Comparison of ENCODE assay signal across 24 mouse cellular contexts in genomic region chr4:150325046-150325801, GRCm38 (mm10). TPM values are rescaled to one million over a fixed set of nuclear protein-coding genes. Genes with fewer than 3 reads are reported as not detected.
DNase-seq lines count a peak whose midpoint lies in the region; ATAC-seq and TF ChIP-seq lines count a peak whose summit lies in the region.
"Had no signal": no experiment of that assay in that cellular context is flagged by ENCODE, and none has a peak within 500 bp of the region (broad histone marks: within the 10 kb centered on the region; RNA-seq: fewer than 3 reads in every experiment).

No protein-coding gene starts in this region.

- no peak overlapping the region for H3K4me2 ChIP-seq in forebrain, embryonic 13.5 days
- H3K4me2 ChIP-seq in forebrain, embryonic 11.5 days (ENCODE audit: low read depth, low read length, severe bottlenecking) = no peak overlapping the region
- H3K4me2 ChIP-seq in embryonic facial prominence, embryonic 15.5 days (replicated peaks) = no peak overlapping the region
- H3K4me2 ChIP-seq: heart, embryonic 13.5 days; limb, embryonic 12.5 days; liver, embryonic 11.5 days; lung, embryonic 15.5 days; midbrain, embryonic 12.5 days had no signal

- no peak overlapping the region for H3K9ac ChIP-seq in forebrain, embryonic 13.5 days
- no peak overlapping the region for H3K9ac ChIP-seq in forebrain, embryonic 11.5 days (ENCODE audit: low read length)
- H3K9ac ChIP-seq in embryonic facial prominence, embryonic 15.5 days = no peak overlapping the region
- H3K9ac ChIP-seq: heart, embryonic 13.5 days; limb, embryonic 12.5 days; lung, embryonic 15.5 days; midbrain, embryonic 12.5 days had no signal

- H3K27ac ChIP-seq in forebrain, embryonic 13.5 days = peak overlapping the region; percentile 52; the same call in 1 of the 2 replicates
- H3K27ac ChIP-seq in forebrain, embryonic 11.5 days (ENCODE audit: low read depth, low read length) = no peak overlapping the region
- peak overlapping the region; percentile 40 for H3K27ac ChIP-seq in layer of hippocampus, adult 2 months
- H3K27ac ChIP-seq in embryonic facial prominence, embryonic 15.5 days (replicated peaks) = peak overlapping the region; percentile 31
- H3K27ac ChIP-seq: heart, adult 2 months; heart, embryonic 13.5 days; limb, embryonic 12.5 days; lung, embryonic 15.5 days; midbrain, embryonic 12.5 days had no signal

- no peaks in the 10 kb centered on the region for H3K27me3 ChIP-seq in forebrain, embryonic 13.5 days
- H3K27me3 ChIP-seq in forebrain, embryonic 11.5 days (ENCODE audit: control insufficient read depth, insufficient read depth, low read length) = no peaks in the 10 kb centered on the region
- no peaks in the 10 kb centered on the region for H3K27me3 ChIP-seq in embryonic facial prominence, embryonic 15.5 days
- H3K27me3 ChIP-seq: heart, embryonic 13.5 days; limb, embryonic 12.5 days; lung, embryonic 15.5 days; midbrain, embryonic 12.5 days had no signal

- TF ChIP-seq CTCF in layer of hippocampus, adult 2 months (conservative IDR thresholded peaks at IDR 0.05) = no peak
- TF ChIP-seq CTCF in brain, embryonic 14.5 days (IDR thresholded peaks at IDR 0.05; ENCODE audit: borderline replicate concordance, extremely low read depth, insufficient read depth, insufficient read length) = no peak

- no peak for DNase-seq in forebrain, embryonic 11.5 days (ENCODE audit: low spot score)
- peak; percentile 37 to 39 for DNase-seq in layer of hippocampus, adult 2 months (ENCODE audit: low spot score in 2 of 2)
- no peak for DNase-seq in layer of hippocampus, adult 9-10 months (ENCODE audit: low spot score)
- peak; percentile 61 for DNase-seq in brain, embryonic 14.5 days (ENCODE audit: low read depth)
- no peak for DNase-seq in B cell, adult 2 months
- DNase-seq: adrenal gland, postnatal 25 days; cerebellum, adult 2 months; cerebellum, postnatal 25 days; gastrocnemius, postnatal 36 days; heart, adult 2 months; heart, postnatal 10 days; kidney, adult 2 months; kidney, postnatal 36 days; retina, postnatal 1 day; right cerebral cortex, postnatal 14 days had no signal

- no peak overlapping the region for H3K4me3 ChIP-seq in forebrain, embryonic 13.5 days
- no peak overlapping the region for H3K4me3 ChIP-seq in forebrain, embryonic 11.5 days (ENCODE audit: low read depth, low read length)
- no peak overlapping the region for H3K4me3 ChIP-seq in layer of hippocampus, adult 2 months
- no peak overlapping the region for H3K4me3 ChIP-seq in embryonic facial prominence, embryonic 15.5 days (replicated peaks)
- H3K4me3 ChIP-seq: heart, adult 2 months; heart, embryonic 13.5 days; limb, embryonic 12.5 days; lung, embryonic 15.5 days; midbrain, embryonic 12.5 days had no signal

- no peak for TF ChIP-seq POLR2A in brain, embryonic 14.5 days (IDR thresholded peaks at IDR 0.05; ENCODE audit: borderline replicate concordance, extremely low read depth, insufficient read depth, insufficient read length, poor library complexity, severe bottlenecking)

- no peak for ATAC-seq in forebrain, embryonic 13.5 days
- ATAC-seq in forebrain, embryonic 11.5 days (replicated peaks; ENCODE audit: low FRiP score) = no peak
- no peak for ATAC-seq in embryonic facial prominence, embryonic 15.5 days (ENCODE audit: insufficient number of reproducible peaks, low FRiP score, low TSS enrichment, low read depth)
- ATAC-seq: CD4-positive, CD25-positive, alpha-beta regulatory T cell, adult 4 months; hindbrain, embryonic 16.5 days had no signal

- peaks cover 19% of the 10 kb centered on the region for H3K4me1 ChIP-seq in forebrain, embryonic 13.5 days
- H3K4me1 ChIP-seq in forebrain, embryonic 11.5 days (replicated peaks; ENCODE audit: control insufficient read depth, insufficient read depth, low read length) = no peaks in the 10 kb centered on the region
- H3K4me1 ChIP-seq in embryonic facial prominence, embryonic 15.5 days = peaks cover 22% of the 10 kb centered on the region
- H3K4me1 ChIP-seq: limb, embryonic 12.5 days; lung, embryonic 15.5 days had no signal

- WGBS in forebrain, embryonic 13.5 days = 87% methylated on average over 3 of the region's 3 CpGs
- 95% methylated on average over 3 of the region's 3 CpGs for WGBS in forebrain, embryonic 11.5 days
- 63% methylated on average over 3 of the region's 3 CpGs for WGBS in embryonic facial prominence, embryonic 15.5 days

- peaks cover 4% of the 10 kb centered on the region for H3K36me3 ChIP-seq in forebrain, embryonic 13.5 days (ENCODE audit: poor library complexity, severe bottlenecking)
- no peaks in the 10 kb centered on the region for H3K36me3 ChIP-seq in forebrain, embryonic 11.5 days (ENCODE audit: control insufficient read depth, insufficient read depth, low read length)
- H3K36me3 ChIP-seq in embryonic facial prominence, embryonic 15.5 days = 0 out of 2 replicates have a peak, but pooled peaks cover under 1% of the 10 kb centered on the region
- H3K36me3 ChIP-seq: lung, embryonic 15.5 days; midbrain, embryonic 12.5 days had no signal

- H3K9me3 ChIP-seq in forebrain, embryonic 13.5 days (replicated peaks) = no peaks in the 10 kb centered on the region
- H3K9me3 ChIP-seq in forebrain, embryonic 11.5 days (ENCODE audit: control insufficient read depth, low read length) = no peaks in the 10 kb centered on the region
- H3K9me3 ChIP-seq in embryonic facial prominence, embryonic 15.5 days (replicated peaks) = no peaks in the 10 kb centered on the region
- H3K9me3 ChIP-seq: heart, embryonic 13.5 days; limb, embryonic 12.5 days; lung, embryonic 15.5 days; midbrain, embryonic 12.5 days had no signal

RNA-seq across cellular contexts. Expression of gene Rere, which starts 43.8 kb away (rescaled TPM):
- polyA plus RNA-seq in forebrain, embryonic 13.5 days (2015; fragmentation: Nextera tagmentation; extraction: Ambion mirVana) = 26.1 and 32.9 TPM in 2 replicates
- polyA plus RNA-seq in forebrain, embryonic 11.5 days (2014; fragmentation: Nextera tagmentation; extraction: Ambion mirVana) = 51.6 and 56.2 TPM in 2 replicates
- total RNA-seq in layer of hippocampus, adult 2 months (2021) = 100 to 1,000 TPM; 144 to 153 TPM
- polyA plus RNA-seq in brain, embryonic 14.5 days (2012; rRNA removed) = 37.3 and 82.1 TPM in 2 replicates
- 26.5 and 27.2 TPM in 2 replicates for polyA plus RNA-seq in embryonic facial prominence, embryonic 15.5 days (2015; fragmentation: Nextera tagmentation; extraction: Ambion mirVana)

Comparison
In these comparisons a context has a peak if more than half of its experiments do, and no peak if none do; other contexts are left out.
1. DNase-seq: peak in layer of hippocampus, adult 2 months (2 of 2) and brain, embryonic 14.5 days (single experiment); none in forebrain, embryonic 11.5 days (single experiment), layer of hippocampus, adult 9-10 months (single experiment) and B cell, adult 2 months (0 of 2).